Mouse (Mus musculus): Measurements from ENCODE around the gene Vac14.

The Vac14 gene

DNA sequence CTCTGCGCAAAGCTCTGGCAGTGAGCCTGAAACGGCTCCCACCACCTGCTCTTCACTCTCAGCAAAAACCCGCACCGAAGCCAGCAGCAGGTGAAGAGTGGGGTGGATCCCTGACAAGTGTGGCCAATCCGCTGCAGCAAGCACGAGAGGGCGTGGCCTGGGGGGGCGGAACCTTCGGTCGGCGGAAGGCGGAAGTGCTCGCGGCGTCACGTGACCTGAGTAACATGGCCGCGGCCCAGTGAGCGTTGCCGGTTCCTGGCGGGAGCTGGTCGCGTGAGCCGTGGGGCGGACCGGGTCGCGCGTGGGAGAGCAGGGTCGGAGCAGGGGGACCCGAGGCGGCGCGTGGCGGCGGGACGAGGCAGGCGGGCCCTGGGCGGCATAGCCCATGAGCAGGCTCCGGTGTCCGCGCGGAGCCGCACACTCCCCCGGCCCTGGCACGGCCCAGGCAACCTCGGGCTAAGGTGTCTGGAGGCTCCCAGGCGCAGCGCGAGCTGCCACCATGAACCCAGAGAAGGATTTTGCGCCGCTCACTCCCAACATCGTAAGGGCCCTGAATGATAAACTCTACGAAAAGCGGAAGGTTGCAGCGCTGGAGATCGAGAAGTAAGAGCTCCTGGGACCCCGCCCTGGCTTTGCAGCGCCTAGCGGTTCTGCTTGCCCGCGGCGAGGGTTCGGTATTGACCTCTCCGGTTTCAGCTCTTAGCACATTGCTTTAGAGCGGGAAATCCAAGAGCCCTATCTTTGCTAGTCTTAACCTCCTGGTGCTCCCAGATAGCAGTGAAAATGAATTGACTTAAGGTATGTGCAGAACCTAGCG lies at the start of gene Vac14:
Gene Vac14 (plus strand): TSS at position 195 of the 817 bp plus-strand sequence.
- peak; percentile 99 for DNase-seq (ENCODE audit: low read depth, low spot score)

DNA sequence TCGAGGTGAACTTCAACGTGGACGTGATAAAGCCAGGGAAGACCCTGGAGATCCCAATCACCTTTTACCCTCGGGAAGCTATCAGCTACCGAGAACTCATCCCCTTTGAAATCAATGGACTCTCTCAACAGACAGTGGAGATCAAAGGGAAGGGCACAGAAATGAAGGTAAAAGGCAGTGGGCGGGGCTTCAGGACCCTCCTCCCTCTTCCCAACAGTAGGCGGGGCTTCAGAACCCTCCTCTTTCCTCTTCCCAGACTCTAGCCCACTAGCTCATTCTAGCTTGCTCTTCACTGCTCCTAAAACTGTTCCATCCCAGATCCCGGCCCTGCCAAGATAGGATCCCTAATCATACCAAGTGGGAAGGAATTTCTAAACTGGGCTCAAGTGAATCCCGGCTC lies 25.7 kb upstream of the Vac14 start:
- peak; percentile 51 for DNase-seq (ENCODE audit: low read depth, low spot score)

DNA sequence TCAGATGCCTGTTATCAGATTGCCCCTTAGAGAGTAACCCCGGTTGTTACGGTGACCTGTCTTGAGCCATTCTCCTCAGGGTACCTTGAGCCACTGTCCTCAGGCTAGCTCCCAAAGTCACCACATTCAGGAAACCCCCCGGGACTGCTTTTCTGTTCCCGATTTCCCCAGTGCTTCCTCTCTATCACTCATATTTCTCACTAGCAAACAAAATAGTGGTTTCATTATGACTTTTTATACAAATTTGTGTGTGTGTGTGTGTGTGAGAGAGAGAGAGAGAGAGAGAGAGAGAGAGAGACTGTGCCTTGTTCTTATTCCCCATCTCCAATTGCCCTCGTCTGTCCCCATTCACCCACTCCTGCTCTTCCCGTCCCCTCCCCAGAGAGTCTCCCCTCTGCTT lies 24.2 kb upstream of the Vac14 start:
- no peak for DNase-seq (ENCODE audit: low read depth, low spot score)

DNA sequence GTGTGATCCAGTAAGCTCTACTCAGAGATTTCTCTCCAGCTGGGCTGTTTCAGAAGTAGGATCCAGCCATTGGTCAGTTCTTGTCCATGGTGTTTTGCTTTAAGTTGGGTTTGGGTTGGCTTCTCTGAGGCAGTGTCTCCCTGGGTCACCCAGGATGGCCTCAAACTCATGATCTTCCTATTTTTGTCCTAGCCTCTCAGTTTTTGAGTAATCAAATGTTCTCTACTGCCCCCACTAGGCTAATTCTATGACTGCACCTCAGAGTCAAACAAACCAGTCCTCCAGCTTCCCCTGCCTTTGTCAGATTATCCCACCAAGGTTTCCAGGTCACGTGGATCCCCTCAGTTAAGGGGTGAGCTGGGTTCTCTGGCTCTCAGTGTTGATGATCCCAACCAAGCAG lies 13.8 kb upstream of the Vac14 start:
- DNase-seq (ENCODE audit: low read depth, low spot score), result peak; percentile 76

DNA sequence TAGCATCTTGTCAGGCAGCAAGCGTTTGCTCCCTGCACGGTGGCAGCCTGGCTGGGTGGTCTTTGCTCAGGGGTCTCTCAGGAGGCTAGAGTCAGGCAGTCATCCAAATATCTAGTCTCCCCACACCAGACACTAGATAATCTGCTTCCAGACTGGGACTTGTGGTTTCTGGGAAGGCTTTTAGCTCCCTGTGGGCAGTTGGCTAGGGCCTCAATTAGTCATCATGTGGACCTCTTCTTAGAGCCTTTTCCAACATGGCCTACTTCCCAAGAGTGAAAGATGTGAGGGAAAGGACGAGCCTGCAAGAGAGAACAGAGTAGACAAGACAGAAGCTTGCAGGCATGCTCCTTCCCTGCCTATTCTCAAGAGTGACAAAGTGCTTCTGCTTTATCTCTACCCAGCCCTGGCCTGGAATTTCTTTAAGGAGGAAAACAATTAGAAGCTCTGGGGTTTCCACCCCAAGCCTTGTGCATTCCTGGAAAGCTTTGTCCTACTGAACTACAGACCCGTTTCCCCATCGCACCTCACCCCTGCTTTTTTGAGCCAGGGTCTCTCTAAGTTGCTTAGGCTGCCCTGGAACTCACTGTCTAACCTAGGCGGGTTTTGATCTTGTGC lies 12.9 kb upstream of the Vac14 start:
- DNase-seq (ENCODE audit: low read depth, low spot score), result peak; percentile 64

DNA sequence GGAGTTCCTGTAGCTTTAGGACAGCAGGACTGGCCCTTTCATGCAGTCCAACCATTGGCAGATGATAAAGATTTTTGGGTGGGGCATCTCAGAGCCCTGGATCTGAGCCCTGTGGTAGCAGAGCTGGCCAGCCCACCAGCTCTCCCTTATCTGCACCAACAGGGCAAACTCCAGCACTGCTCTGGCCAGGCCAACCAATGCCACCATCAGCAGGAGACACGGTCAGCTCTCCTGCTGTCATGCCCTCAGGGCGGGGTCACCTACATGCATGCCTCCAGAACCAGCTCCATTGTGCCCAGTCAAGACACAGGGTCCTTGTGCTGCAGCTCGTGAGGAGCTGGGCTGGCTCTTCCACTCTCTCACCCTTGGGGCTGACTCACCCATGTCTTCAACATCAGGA lies 2.7 kb upstream of the Vac14 start:
- DNase-seq (ENCODE audit: low read depth, low spot score), result no peak

DNA sequence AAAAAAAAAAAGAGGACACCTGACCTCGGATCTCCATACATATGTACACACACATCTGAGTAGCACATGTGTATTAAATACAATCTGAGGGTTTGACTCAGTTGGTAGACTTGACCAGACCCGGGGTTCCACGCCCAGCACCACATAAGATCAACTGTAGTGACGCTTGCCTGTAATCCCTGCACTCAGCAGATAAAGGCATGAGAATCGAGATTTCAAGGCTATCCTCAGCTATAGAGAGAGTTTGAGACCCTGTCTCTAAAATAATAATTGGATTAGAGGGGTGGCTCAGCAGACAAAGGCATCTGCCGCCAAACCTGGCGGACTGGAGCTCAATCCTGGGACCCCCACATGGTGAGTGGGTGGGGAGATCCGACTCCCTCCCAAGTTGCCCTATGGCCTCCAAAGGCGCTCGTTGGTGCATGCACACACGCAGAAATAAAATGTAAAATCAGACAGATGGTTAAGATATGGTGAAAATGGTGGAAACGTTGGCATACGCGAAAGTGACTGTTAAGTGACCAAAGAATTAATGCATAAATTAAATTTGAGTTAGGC lies 505 bp upstream of the Vac14 start:
- no peak for DNase-seq (ENCODE audit: low read depth, low spot score)

DNA sequence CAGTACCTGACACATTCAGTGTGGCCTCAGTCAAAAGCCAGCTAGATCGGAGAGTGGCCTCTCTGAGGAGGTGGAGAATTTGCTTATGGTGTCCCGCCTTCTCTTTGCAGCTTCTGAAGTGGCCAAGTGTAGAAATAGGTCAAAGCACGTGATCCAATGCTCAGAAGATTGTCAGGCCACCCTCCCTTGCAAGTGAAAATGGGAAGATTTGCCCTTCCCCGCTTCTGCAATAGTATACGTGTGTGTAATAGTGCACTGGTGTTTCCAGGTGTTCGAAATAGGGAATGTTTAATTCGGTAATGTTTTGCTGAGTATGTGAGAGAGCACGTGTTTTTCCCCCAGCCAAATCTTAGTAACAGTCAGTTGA lies 806 bp downstream of the Vac14 start:
- no peak for DNase-seq (ENCODE audit: low read depth, low spot score)

DNA sequence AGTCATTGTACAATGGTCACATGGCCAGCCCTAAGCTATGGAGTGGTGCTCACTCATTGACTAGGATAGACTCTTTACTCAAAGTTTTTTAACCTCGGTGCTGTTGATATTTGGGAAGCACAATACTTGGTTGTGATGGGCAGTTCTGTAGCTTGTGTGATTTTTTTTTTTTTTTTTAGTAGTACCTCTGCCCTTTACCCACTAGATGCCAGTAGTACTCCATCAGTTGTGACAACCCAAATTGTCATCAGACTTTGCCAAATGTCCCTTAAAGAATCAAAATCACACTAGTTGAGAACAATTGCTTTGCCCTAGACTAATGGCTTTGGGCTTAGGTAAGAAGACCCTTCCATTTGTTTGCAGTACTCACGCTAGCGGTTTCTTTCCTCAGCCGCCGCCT lies 1.5 kb downstream of the Vac14 start:
- no peak for DNase-seq (ENCODE audit: low read depth, low spot score)

DNA sequence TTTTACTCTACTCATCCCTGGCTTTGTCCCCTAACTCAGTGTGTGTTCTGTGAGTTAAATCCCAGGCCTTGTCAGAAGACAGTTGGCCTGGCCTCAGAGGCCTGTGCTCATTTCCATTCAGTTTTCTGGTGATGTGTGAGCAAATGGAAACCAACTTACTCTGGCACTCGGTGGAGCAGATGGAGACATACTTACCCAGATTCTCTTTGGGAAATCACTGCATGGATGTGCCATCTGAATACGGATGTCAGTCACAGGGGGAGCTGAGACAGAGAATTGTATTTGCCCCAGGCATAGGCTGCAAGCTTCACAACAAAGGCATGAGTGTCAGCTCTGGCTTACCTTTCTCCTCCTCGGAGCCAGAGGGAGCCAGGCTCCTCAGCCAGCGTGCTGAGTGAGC lies 8.0 kb downstream of the Vac14 start:
- no peak for DNase-seq (ENCODE audit: low read depth, low spot score)

DNA sequence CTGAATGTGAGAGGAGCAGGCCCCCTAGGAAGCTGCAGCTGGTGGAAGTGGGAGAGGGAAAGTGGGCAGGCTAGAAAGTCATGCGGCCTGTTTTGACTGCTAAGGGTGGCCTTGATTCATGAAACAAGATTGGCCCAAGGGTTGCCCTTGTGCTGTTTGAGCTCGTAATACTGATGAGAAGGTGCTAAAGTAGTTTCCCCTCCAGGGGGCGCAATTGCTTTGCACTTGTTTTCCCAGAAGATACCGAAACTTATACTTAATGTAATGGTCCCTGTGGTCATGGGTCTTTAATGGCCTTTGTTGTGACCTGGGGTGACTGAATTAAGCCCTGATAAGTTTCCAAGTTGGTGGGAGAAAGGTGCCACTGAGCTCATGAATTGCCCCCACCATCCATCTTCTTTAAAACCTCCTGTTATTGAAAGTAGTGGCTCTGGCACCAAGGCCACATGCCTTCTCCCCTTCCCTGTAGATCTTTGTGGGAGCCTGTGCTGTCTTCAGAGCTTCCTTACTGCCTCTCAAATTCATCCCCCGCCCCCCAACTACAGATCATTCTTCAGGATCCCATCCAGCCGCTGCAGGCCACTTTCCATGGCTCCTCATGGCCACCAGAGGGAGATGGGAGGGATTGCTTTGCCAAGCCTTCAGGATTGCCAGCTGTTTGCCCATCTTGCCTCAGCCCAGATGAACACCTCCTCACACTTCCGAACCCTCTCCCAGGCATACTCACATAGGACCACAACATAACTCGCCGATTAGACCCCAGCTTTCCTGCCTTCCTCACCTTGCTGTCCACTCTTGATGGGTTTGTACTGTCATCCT lies 11.1 kb downstream of the Vac14 start:
- peak; percentile 75 for DNase-seq (ENCODE audit: low read depth, low spot score)

DNA sequence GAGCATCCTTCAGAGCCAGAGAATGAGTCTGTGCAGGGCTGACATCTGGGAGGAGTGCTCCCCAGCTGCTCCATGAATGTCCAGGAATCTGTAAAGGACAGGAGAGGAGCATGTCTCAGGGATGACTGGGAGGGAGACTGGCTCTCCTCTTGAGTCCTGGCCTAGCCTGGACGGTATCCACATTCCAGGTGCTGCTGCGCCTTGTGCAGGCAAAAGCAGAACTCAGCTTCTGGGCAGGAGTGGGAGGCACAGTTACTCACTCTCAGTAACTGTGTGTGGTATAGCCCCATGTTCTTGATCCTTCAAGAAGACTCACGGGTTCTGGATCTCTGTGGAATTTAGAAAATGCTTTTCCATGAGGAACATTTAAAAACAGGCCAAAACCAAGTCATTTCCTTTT lies 11.7 kb downstream of the Vac14 start:
- DNase-seq (ENCODE audit: low read depth, low spot score), result no peak

DNA sequence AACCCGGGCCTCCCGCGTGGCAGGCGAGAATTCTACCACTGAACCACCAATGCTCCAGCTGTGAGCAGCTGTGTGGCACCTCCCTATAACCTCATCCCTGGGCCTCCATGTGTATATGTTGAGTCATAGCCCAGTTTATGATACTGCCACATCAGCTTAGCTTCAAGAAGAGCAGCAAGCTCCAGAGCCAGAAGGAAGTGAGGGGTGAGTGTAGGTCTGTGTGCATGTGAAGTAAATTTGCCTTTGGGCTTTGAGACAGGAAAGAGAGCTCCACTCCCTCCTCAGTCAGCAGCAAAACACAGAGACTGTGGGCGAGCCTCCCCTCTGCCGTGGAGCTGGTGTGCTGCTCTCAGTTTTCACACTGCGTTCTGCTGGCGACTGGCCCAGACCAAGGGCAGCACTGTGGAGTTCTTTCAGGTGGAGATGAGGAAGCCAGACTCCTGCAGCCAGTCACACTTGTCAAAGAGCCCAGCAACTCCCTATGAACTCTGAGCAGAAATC lies 12.2 kb downstream of the Vac14 start:
- DNase-seq (ENCODE audit: low read depth, low spot score), result no peak

DNA sequence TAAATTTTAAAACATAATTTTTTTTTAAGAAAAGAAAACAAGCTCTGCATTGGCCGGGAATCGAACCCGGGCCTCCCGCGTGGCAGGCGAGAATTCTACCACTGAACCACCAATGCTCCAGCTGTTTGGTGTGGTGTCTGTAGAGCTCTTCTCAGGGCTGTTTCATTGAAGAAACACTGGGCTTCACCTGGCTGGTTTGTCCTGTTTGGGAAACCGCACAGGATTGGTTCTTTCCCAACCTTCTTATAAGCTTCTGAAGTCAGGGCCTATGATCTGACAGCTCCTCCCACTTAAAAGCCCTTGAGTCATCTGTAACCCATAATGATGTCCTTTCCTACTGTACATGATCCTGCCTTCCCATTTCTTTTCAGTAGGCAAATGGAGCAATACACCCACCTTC lies 12.8 kb downstream of the Vac14 start:
- no peak for DNase-seq (ENCODE audit: low read depth, low spot score)

DNA sequence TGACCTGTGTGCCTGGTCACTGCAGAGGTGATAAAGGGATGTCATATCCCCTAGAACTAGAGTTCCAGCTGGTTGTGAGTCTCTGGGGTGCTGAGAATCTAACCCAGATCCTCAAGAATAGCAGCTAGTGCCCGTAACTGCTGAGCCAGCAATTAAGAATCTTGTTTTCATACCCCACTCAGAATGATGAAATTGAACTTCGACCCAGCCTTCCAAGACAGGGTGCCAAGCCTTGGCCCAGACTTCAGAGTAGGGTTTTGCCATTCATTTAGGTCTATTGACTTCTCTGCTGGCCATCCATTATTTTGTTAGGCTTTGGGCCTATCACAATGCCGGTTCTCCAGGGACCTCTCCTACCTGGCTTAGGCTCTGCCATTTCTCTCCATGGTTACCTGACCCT lies 15.4 kb downstream of the Vac14 start:
- no peak for DNase-seq (ENCODE audit: low read depth, low spot score)

DNA sequence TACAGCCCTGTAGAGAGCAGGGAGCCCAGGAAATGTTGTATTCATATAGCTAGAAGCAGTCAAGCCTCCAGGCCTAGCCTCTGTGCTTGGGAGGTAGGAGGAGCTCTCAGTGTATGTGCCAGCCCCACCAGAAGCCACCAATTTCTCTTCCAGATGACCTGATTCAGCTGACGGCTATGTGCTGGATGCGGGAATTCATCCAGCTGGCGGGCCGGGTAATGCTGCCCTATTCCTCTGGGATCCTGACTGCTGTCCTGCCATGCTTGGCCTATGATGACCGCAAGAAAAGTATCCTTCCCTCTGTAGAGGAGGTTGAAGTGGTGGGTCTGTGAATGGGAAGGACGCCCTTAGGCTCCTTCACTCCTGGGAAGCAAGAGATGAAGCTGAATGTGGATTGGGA lies 17.8 kb downstream of the Vac14 start:
- no peak for DNase-seq (ENCODE audit: low read depth, low spot score)

DNA sequence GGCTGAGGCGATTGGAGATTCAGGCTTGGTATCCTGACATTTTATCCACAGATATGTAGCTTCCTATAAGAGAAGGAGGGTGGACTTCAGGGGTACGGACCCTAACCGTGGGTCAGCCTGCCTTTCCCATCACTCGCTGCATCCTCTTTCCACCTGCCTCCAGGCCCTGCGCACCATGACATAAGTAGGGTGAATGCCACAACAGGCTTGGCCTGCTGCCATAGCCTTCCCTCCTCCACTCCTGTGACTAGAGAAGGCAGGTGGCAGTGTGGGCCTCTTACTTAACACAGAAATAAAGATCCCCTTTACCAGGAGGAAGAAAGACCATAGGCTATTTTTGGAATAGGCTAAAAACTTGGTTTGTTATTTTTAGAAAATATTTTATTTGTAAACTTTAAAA lies 23.9 kb downstream of the Vac14 start:
- DNase-seq (ENCODE audit: low read depth, low spot score), result no peak

DNA sequence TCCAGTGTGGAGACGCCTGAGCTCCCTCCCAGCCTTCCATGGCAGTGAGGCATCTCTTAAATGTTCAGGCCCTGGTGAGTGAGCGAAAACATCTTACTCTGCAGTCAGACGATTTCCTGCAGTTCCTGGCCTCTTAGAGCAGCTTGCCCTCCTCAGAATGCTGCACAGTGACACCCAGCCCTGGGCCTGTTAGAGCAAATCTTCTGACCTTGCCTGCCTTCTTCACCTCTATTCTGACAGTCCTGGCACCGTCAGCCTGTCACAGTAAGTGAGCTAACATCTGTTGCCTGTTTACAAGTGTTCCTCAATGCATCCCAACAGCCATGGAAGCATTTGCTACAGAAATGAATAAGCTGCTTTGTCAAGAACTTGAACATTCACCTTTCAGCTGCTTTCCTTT lies 24.8 kb downstream of the Vac14 start:
- DNase-seq (ENCODE audit: low read depth, low spot score), result no peak

DNA sequence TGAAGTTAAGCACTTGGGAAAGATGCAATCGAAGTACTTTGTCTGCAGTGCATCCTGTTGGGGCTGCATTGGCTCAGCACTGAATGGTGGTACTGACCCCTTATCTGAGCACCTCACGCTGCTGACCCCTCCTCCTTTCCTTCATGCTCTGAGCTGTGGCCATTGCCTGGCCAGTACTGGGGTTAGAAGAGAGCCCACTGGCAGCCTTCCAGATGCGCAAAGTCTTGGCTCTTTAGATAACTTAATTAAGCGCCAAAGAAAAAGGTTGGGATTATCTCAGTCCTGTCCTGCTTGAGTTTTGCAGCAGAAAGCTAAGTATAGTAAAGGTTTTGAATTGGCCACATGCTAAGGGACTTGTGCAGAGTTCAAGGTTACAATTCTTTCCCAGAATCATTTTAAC lies 26.0 kb downstream of the Vac14 start:
- DNase-seq (ENCODE audit: low read depth, low spot score), result no peak

DNA sequence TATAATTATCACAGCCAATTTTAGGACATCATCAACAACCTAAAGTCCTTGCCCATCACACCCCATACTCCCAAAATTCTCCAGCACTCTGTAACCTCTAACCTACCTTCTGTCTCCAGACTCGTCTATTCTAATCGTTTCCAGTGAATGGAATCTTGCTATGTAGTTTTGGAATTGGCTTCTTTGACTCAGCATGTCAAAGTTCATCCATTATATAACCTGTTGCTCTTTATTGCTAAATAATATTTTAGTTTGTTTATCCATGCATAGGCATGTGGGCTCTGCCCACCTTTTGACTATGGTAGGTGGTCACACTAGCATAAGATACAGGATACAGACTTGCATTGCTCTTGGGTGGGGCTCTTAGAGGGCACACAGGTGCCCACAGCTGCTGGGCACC lies 26.5 kb downstream of the Vac14 start:
- no peak for DNase-seq (ENCODE audit: low read depth, low spot score)

DNA sequence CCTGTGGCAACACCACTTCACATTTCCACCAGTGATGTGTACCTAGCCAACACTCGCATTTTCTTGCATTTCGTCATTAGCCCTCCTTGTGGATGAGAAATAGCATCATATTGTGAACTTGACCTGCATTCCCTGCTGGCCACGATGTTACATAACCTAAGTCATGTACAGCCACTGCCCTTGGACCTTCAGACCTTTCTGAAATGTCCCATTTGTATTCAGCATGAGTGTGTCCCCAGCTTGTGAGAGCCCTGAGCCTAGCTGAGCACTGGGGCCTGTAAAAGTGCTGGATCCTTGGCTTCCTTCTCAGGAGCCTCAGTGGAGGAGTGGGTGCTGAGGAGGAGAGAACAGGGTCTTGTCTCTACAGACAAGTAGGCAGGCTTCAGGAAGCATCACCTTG lies 27.0 kb downstream of the Vac14 start:
- DNase-seq (ENCODE audit: low read depth, low spot score), result no peak

DNA sequence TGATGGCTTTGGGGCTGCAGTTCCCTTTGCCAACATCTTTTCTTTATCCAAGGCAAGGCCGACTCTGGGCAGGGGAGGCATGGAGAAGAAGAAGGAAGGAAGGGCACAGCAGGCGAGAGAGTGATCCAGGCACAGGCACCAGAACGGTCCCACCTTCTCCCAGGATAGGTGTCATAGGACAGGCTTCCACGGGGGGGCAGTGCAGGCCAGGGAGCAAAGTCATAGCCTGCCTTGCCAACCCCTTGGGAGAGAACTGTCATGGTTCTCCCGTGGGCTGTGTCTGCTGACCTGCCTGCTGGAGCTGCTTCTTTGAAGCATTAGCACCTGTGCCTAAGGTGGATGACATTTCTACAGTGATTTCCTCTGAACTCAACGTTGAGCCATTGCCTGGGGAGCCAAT lies 27.7 kb downstream of the Vac14 start:
- DNase-seq (ENCODE audit: low read depth, low spot score), result peak; percentile 38
